Mouse (Mus musculus): Measurements from ENCODE around the gene Actrt3. TPM values are rescaled to one million over a fixed set of nuclear protein-coding genes. Genes with fewer than 3 reads are reported as not detected.

Gene Actrt3
- polyA plus RNA-seq (2011; ENCODE audit: insufficient read length, low read depth, missing spikeins) = not detected in 2 replicates

GRCm38 (mm10) chr3:30599711-30600545 is at the start of gene Actrt3:
Actrt3 (minus strand) TSS chr3:30599939.
- Histone ChIP-seq H3K4me3 (ENCODE audit: insufficient read depth, low read length) (peak within 1 kb of the TSS; percentile 66), H3K27ac (ENCODE audit: insufficient read depth, low read length) (no peak within 1 kb of the TSS), H3K4me1 (ENCODE audit: control insufficient read depth, insufficient read depth, low read length) (no peaks in the 10 kb centered on the region)
- TF ChIP-seq POLR2A (IDR thresholded peaks at IDR 0.05; ENCODE audit: low read depth, low read length) (no peak), CTCF (IDR thresholded peaks at IDR 0.05; ENCODE audit: borderline replicate concordance, insufficient read depth, low read length) (no peak)

- H3K4me3 ChIP-seq (ENCODE audit: insufficient read depth, low read length) = no peak overlapping the region
- TF ChIP-seq POLR2A (IDR thresholded peaks at IDR 0.05; ENCODE audit: low read depth, low read length) = no peak
- TF ChIP-seq CTCF (IDR thresholded peaks at IDR 0.05; ENCODE audit: borderline replicate concordance, insufficient read depth, low read length) = no peak
- no peak overlapping the region for H3K27ac ChIP-seq (ENCODE audit: insufficient read depth, low read length)
- H3K4me1 ChIP-seq (ENCODE audit: control insufficient read depth, insufficient read depth, low read length) = no peaks in the 10 kb centered on the region
Measured at GRCm38 (mm10) chr3:30648466-30648865, 48.7 kb upstream of the Actrt3 start.

GRCm38 (mm10) chr3:30647440-30648090 is 47.8 kb upstream of the Actrt3 start, which contains the start of gene Lrrc34:
Lrrc34 (minus strand) TSS chr3:30647869.
- H3K4me3 ChIP-seq (ENCODE audit: insufficient read depth, low read length) = no peak within 1 kb of the TSS
- TF ChIP-seq CTCF (IDR thresholded peaks at IDR 0.05; ENCODE audit: borderline replicate concordance, insufficient read depth, low read length) (no peak), POLR2A (IDR thresholded peaks at IDR 0.05; ENCODE audit: low read depth, low read length) (no peak)
- H3K4me1 ChIP-seq (ENCODE audit: control insufficient read depth, insufficient read depth, low read length) = no peaks in the 10 kb centered on the region
- H3K27ac ChIP-seq (ENCODE audit: insufficient read depth, low read length) = no peak within 1 kb of the TSS

- H3K4me1 ChIP-seq (ENCODE audit: control insufficient read depth, insufficient read depth, low read length) = no peaks in the 10 kb centered on the region
- H3K4me3 ChIP-seq (ENCODE audit: insufficient read depth, low read length) = no peak overlapping the region
- TF ChIP-seq POLR2A (IDR thresholded peaks at IDR 0.05; ENCODE audit: low read depth, low read length) (no peak), CTCF (IDR thresholded peaks at IDR 0.05; ENCODE audit: borderline replicate concordance, insufficient read depth, low read length) (no peak)
- H3K27ac ChIP-seq (ENCODE audit: insufficient read depth, low read length) = no peak overlapping the region
Measured at GRCm38 (mm10) chr3:30646761-30647160, 47.0 kb upstream of the Actrt3 start.

- no peak within 1 kb of the TSS for H3K4me3 ChIP-seq (ENCODE audit: insufficient read depth, low read length)
- H3K4me1 ChIP-seq (ENCODE audit: control insufficient read depth, insufficient read depth, low read length) = no peaks in the 10 kb centered on the region
- TF ChIP-seq CTCF (IDR thresholded peaks at IDR 0.05; ENCODE audit: borderline replicate concordance, insufficient read depth, low read length) (no peak), POLR2A (IDR thresholded peaks at IDR 0.05; ENCODE audit: low read depth, low read length) (no peak)
- H3K27ac ChIP-seq (ENCODE audit: insufficient read depth, low read length) = no peak within 1 kb of the TSS
Measured at GRCm38 (mm10) chr3:30644207-30644606, 44.5 kb upstream of the Actrt3 start, which contains the start of gene Lrriq4. Lrriq4 (plus strand) TSS chr3:30644507.

- no peaks in the 10 kb centered on the region for H3K4me1 ChIP-seq (ENCODE audit: control insufficient read depth, insufficient read depth, low read length)
- H3K4me3 ChIP-seq (ENCODE audit: insufficient read depth, low read length) = no peak overlapping the region
- H3K27ac ChIP-seq (ENCODE audit: insufficient read depth, low read length) = no peak overlapping the region
- no peak for TF ChIP-seq POLR2A (IDR thresholded peaks at IDR 0.05; ENCODE audit: low read depth, low read length)
- peak; percentile 27; the same call in 1 of the 2 replicates for TF ChIP-seq CTCF (IDR thresholded peaks at IDR 0.05; ENCODE audit: borderline replicate concordance, insufficient read depth, low read length)
Measured at GRCm38 (mm10) chr3:30635629-30636028, 35.9 kb upstream of the Actrt3 start.

- TF ChIP-seq CTCF (IDR thresholded peaks at IDR 0.05; ENCODE audit: borderline replicate concordance, insufficient read depth, low read length) (no peak), POLR2A (IDR thresholded peaks at IDR 0.05; ENCODE audit: low read depth, low read length) (no peak)
- H3K4me3 ChIP-seq (ENCODE audit: insufficient read depth, low read length) = no peak overlapping the region
Measured at GRCm38 (mm10) chr3:30633681-30634080, 33.9 kb upstream of the Actrt3 start.

GRCm38 (mm10) chr3:30620132-30620531 is 20.4 kb upstream of the Actrt3 start:
- Histone ChIP-seq H3K27ac (ENCODE audit: insufficient read depth, low read length) (no peak overlapping the region), H3K4me1 (ENCODE audit: control insufficient read depth, insufficient read depth, low read length) (no peaks in the 10 kb centered on the region), H3K4me3 (ENCODE audit: insufficient read depth, low read length) (no peak overlapping the region)
- TF ChIP-seq POLR2A (IDR thresholded peaks at IDR 0.05; ENCODE audit: low read depth, low read length) (no peak), CTCF (IDR thresholded peaks at IDR 0.05; ENCODE audit: borderline replicate concordance, insufficient read depth, low read length) (no peak)

More at GRCm38 (mm10) chr3:30633681-30634080, 33.9 kb upstream of the Actrt3 start:
- no peaks in the 10 kb centered on the region for H3K4me1 ChIP-seq (ENCODE audit: control insufficient read depth, insufficient read depth, low read length)
- H3K27ac ChIP-seq (ENCODE audit: insufficient read depth, low read length) = no peak overlapping the region

GRCm38 (mm10) chr3:30610930-30611329 is 11.2 kb upstream of the Actrt3 start:
- TF ChIP-seq CTCF (IDR thresholded peaks at IDR 0.05; ENCODE audit: borderline replicate concordance, insufficient read depth, low read length) (no peak), POLR2A (IDR thresholded peaks at IDR 0.05; ENCODE audit: low read depth, low read length) (no peak)
- no peak overlapping the region for H3K27ac ChIP-seq (ENCODE audit: insufficient read depth, low read length)
- no peak overlapping the region for H3K4me3 ChIP-seq (ENCODE audit: insufficient read depth, low read length)
- H3K4me1 ChIP-seq (ENCODE audit: control insufficient read depth, insufficient read depth, low read length) = no peaks in the 10 kb centered on the region

- no peak overlapping the region for H3K27ac ChIP-seq (ENCODE audit: insufficient read depth, low read length)
- TF ChIP-seq POLR2A (IDR thresholded peaks at IDR 0.05; ENCODE audit: low read depth, low read length) = no peak
- TF ChIP-seq CTCF (IDR thresholded peaks at IDR 0.05; ENCODE audit: borderline replicate concordance, insufficient read depth, low read length) = no peak
- H3K4me3 ChIP-seq (ENCODE audit: insufficient read depth, low read length) = no peak overlapping the region
- no peaks in the 10 kb centered on the region for H3K4me1 ChIP-seq (ENCODE audit: control insufficient read depth, insufficient read depth, low read length)
Measured at GRCm38 (mm10) chr3:30608999-30609398, 9.3 kb upstream of the Actrt3 start.

Data from embryonic fibroblast, embryonic 13.5 days (primary cell).